Mouse (Mus musculus) cerebellum, postnatal 10 days (tissue): ENCODE data around the gene Arhgef19.

Experiments used
- DNase-seq, 2 experiments: peaks; one replicate each; pipeline ENCODE4 v3.0.0; 2021; ENCODE audit warnings: mixed read lengths in 2 of 2

Arhgef19 gene

GRCm38 (mm10) chr4:141286860-141287517 lies 47.7 kb downstream of the Arhgef19 start:
- DNase-seq: no peak

GRCm38 (mm10) chr4:141287518-141288004 lies 48.3 kb downstream of the Arhgef19 start:
- no peak for DNase-seq

GRCm38 (mm10) chr4:141288152-141288551 lies 48.9 kb downstream of the Arhgef19 start:
- no peak for DNase-seq

- no peak for DNase-seq
Observed at GRCm38 (mm10) chr4:141291571-141292375, 52.5 kb downstream of the Arhgef19 start.

- no peak for DNase-seq
Observed at GRCm38 (mm10) chr4:141295774-141296186, 56.5 kb downstream of the Arhgef19 start.

GRCm38 (mm10) chr4:141297934-141298333 lies 58.6 kb downstream of the Arhgef19 start:
- DNase-seq: no peak

GRCm38 (mm10) chr4:141299356-141299755 lies 60.1 kb downstream of the Arhgef19 start:
- no peak for DNase-seq

GRCm38 (mm10) chr4:141300196-141300595 lies 60.9 kb downstream of the Arhgef19 start:
- DNase-seq: no peak

GRCm38 (mm10) chr4:141301116-141301553 lies 61.8 kb downstream of the Arhgef19 start, which contains the start of gene Epha2:
Gene Epha2, plus strand, starts transcription at chr4:141301240.
- peak; percentile 85 to 89 for DNase-seq

GRCm38 (mm10) chr4:141301591-141302427 lies 62.5 kb downstream of the Arhgef19 start:
- DNase-seq: no peak

- no peak for DNase-seq
Observed at GRCm38 (mm10) chr4:141302428-141303401, 63.4 kb downstream of the Arhgef19 start.

- DNase-seq: no peak
Observed at GRCm38 (mm10) chr4:141303402-141304222, 64.3 kb downstream of the Arhgef19 start.

GRCm38 (mm10) chr4:141304223-141304611 lies 64.9 kb downstream of the Arhgef19 start:
- DNase-seq: no peak

GRCm38 (mm10) chr4:141306057-141306456 lies 66.8 kb downstream of the Arhgef19 start:
- DNase-seq: no peak
